Mouse (Mus musculus) liver, adult 2 months (tissue): ENCODE data around the gene Unc50.

Experiments used
- CTCF ChIP-seq: fragments of 200-500 bp; IDR thresholded peaks from 2 replicates; pipeline ENCODE4 v1.5.1; 2011; ENCODE audit warnings: low read depth, low read length, control low read depth
- POLR2A ChIP-seq: fragments of 200-500 bp; IDR thresholded peaks from 2 replicates; pipeline ENCODE4 v1.6.1; 2011; ENCODE audit warnings: low read length, control low read depth; ENCODE audit not compliant: insufficient read depth; ENCODE audit errors: extremely low read depth

DNA sequence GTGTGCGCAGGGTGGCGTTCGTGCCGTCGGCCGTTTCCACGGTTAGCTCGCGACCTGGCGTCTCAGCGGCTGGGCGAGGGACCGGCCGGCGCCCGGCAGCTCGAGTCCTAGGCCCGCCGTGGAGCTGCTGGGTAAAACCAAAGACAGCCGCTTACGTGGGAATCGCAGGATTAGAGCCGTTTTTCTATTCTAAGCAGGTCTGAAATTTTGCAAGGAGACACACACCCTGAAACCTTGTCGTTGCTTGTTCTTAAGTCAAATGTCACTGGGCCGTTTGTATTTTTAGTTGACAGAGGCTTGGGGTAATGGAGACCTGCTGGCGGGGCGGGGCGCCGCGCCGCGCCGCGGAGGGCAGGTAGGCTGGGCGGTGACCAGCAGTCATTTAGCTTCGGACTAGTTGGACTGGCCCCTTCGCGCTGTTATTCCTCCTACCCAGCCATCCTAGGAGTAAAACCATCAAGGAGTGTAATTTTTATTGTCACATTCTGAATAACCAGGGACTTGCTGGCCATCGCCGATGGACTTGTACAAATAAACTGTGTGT is 430 bp downstream of the Unc50 start:
- TF ChIP-seq POLR2A (no peak), CTCF (no peak)
